Mouse (Mus musculus) kidney, adult 11 months (tissue): Measurements from ENCODE around the gene Slc7a4.
A peak's percentile ranks its signal among the peaks of the same experiment; 100 is the strongest.
"Not testable (repeated sequence)": the region's sequence is repeated elsewhere in the genome, so short reads cannot be mapped to it uniquely, and the experiment has no call there.

Experiments
- DNase-seq: peaks from one replicate; pipeline ENCODE4 v3.0.0; 2022

The Slc7a4 gene

DNA sequence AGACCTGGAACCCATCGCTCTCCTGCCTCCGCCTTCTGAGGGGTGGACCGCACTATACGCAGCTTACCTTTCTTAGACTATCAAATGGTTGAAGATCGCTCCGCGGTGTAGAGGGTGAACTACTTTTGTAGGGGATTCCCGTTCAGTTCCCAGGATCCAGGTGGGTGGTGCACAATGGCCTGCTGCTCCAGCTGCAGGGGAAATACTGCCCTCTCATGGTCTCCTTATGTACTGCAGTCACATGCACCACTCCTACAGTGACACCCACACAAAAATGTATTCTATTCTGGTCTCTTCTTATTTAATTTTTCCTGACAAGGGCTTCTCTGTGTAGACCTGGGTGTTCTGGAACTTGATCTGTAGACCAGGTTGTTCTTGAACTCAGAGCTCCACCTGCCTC lies at the start of gene Slc7a4:
Gene Slc7a4 (minus strand): TSS at position 151 of the 400 bp plus-strand sequence.
- DNase-seq: no peak

DNA sequence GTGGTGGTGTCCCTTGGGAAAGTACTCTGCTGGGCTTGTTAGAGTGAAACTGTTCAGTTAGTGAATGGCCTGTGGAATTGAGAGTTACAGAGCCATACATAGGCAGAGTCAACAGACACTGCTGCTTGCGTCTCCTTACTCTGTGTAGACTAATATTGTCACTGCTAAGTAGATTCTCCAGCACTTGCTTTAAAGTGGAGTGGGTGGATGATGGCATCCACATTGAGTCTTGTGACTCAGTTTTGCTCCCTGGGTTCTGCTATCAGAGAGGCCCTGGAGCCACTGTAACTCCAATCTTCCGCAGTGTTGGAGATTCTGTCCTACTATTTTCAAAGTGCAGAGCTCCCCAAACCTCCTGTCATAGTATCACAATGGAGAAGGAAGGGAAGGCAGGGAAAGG lies 49.6 kb upstream of the Slc7a4 start:
- DNase-seq: no peak

DNA sequence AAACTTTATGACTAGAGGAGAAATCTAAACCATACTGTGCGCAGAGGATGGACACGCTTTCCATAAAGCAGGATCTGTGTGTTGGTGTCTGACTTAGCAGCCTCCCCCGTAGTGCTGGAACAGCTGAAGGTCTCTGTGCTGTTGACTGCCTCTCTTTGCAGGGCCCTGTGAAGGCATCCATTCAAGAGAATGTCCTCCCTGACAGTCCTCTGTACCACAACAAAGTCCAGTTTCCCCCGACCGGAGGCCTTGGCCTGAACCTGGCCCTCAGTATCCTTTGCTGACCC lies 43.2 kb upstream of the Slc7a4 start:
- no peak for DNase-seq

DNA sequence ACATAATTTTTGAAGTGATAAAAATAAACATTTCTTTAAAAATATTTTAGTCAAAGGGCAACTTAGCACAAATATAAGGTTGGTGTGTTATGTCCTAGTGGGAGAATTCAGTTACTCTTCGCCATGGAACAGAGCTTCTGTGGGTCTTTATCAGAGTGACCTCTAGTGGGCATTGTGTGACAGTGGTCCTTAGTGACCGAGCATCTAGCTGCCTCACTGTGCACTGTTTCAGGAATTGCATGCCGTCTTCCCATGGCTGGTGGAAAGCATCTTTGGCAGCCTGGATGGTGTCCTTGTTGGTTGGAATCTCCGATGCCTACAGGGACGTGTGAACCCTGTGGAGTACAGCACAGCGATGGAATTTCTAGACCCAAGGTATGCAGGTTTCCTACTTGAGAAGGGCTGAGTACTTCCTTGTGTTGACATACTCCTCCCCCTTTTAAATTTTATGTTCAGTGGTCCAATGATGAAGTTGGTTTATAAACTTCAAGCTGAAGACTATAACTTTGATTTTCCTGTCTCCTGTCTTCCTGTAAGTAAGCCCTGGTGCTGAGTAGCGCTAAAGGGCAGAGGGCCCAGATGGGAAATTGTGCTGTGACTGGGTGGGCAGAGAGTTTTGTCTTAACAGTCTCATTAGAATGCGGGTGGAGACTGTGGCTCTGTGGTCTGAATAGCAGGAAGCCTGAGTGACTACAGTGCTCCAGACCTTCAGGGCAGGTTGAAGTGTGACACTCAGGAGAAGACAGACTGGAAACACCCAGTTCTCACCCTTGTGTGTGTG lies 42.7 kb upstream of the Slc7a4 start:
- no peak for DNase-seq

DNA sequence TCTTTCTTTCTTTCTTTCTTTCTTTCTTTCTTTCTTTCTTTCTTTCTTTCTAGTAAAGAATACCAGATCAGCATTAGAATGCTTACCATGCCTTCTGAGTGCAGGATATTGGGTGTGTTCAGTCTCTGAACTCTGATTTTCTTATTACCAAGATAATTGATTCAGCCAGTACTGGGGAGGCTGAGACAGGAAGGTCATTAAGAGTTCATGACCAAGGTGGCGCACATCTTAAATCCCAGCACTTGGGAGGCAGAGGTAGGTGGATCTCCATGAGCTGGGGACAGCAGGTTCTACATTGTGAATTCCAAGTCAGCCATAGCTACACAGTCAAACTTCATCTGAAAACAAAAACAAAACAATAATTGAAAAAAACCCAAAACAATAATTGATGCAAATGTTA lies 38.9 kb upstream of the Slc7a4 start:
- DNase-seq: no peak

DNA sequence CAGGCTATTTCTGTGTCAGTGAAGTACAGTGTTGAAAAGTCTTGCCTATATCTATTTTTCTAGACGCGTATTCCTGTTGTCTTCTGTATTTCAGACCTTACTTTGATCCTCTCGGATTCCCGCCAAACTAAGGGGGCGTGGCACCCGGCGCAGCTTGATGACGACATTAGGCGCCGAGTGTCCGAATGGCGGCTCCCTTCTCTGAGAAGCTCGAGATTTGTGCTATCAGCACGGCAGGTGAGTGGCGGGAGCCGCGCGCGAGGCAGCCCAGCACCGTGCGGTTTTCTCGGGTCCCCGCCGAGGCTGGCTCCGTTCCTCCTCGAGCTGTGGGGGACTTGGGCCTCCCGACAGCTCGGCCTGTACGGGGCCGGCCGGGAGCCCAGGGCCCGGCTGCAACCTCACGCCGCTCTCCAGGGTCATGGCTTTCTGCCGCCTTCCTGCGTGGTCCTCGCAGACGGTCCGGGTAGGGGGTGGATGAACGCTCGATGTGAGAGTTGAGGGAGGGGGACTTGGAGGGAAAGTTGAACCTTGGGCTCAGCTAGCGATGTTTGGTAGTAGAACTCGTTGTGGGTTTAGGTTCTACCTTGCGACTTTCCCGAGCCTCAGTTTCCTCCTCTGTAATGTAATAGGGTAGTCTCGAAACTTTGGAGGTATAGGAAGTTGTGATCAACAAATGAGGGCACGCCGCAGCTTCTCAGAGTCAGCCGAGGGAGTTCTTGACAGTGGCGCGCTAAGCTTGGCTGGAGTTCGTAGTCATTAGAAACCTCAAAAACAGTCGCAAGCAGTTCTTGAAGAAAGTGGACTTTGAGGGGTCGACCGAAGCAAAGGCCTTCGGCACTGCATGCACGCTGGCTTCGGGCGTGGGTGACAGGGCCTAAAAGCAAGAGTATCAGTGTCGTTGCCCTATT lies 36.4 kb upstream of the Slc7a4 start, which contains the start of gene Smpd4:
Gene Smpd4 (plus strand): TSS at position 157 of the 908 bp plus-strand sequence.
- peak; percentile 85 for DNase-seq

DNA sequence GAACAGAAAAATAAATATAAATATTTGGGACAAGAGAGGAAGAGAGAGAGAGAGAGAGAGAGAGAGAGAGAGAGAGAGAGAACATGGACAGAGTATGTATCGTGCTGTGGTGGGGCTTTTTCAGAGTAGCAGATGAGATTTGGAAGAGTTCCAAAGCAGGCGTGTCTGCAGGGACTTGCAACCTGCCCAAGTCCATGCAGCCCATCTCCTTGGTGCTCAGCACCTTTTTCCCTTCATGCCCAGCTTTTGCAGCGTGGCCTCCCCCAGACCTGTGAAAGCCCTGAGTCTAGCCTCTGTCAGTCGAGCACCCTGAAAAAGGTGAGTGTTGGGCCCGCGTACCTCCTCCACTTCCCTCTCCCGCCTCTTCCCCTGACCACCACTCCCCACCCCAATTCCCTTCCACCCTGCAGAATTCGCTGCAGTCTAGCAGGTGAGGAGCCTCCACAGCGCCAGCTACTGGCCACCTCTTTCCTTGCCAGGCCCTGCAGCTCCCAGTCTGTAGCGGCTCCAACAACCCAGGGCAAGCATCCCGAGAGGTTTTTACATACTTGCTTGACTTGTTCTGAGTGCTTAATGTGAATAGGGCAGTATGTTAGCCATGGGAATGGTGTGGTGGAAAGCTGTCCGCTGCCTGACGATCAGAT lies 35.0 kb upstream of the Slc7a4 start:
- peak; percentile 40 for DNase-seq

DNA sequence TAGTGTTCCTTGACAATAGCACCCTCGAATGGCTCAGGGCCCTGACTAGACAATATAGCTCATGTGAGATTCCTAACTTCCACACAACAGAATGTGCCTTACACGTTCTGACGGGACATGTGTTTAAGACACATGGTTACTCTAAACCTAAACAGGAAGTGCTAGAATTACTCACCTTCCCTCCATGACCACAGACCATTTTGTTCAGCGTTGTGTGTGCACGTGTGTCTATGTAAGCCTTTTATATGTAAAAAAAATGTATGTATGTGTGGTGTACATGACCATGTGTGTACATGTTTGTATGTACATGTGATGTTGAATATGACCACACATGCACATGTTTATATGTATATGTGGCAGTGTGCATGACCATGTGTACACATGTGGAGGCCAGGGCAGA lies 33.2 kb upstream of the Slc7a4 start:
- no peak for DNase-seq

DNA sequence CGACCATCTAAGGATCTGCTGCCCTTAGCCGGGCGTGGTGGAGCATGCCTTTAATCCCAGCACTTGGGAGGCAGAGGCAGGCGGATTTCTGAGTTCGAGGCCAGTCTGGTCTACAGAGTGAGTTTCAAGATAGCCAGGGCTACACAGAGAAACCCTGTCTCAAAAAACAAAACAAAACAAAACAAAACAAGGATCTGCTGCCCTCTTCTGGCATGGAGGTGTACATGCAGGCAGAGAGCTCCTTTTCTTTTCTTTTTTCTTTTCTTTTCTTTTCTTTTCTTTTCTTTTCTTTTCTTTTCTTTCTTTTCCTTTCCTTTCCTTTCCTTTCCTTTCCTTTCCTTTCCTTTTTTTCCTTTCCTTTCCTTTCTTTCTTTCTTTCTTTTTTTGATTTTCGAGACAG lies 31.7 kb upstream of the Slc7a4 start:
- DNase-seq: not testable (repeated sequence)

DNA sequence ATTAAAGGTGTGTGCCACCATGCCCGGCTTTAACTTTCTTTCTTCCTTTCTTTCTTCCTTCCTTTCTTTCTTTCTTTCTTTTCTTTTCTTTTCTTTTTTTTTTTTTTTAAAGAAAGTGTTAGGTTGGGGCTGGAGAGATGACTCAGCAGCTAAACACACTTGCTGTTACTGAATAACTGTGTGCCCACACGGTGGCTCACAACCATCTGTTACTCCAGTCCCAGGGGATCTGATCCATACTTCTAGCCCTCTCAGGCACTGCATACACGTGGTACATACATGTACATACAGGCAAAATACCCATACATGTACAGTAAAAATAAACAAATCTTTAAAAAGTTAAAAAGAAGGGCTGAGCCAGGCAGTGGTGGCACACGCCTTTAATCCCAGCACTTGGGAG lies 28.4 kb upstream of the Slc7a4 start:
- no peak for DNase-seq

DNA sequence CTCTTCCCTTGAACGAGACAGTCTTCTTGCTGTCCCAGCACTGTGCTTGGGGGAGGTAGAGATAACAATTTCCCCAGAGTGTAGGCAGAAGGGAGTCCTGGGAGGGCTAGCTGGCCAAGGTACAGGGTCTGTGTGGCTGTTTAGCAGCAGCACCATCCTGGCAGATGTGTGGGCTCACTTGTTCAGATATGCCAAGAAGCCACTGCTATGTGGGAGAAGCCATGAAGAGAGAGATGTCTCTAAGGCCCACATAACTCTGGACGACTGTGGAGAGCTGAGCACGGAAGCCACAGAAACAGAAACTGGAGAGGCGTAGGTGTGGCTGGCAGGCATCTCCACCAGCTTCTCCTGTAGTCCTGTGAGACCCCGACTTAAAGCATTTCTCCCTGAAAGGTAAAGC lies 22.7 kb upstream of the Slc7a4 start:
- no peak for DNase-seq

DNA sequence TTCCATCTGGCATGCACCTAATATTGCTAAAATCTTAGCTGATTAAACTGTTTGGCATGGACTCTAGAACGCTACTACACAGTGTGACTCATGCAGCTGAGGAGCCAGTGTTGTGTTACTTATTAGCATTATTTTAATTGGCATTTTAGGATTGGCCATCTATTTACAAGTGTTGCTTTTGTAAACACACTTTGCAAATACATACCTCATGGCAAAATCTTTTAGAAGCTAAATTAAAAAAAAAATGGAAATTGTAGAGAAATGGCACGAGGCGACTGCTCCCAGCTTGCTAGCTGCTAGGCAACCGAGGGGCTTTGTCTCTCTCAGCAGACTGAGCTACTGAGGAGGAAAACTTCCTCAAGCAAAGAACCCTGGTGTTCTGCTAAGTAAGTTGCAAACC lies 21.9 kb upstream of the Slc7a4 start:
- DNase-seq: no peak

DNA sequence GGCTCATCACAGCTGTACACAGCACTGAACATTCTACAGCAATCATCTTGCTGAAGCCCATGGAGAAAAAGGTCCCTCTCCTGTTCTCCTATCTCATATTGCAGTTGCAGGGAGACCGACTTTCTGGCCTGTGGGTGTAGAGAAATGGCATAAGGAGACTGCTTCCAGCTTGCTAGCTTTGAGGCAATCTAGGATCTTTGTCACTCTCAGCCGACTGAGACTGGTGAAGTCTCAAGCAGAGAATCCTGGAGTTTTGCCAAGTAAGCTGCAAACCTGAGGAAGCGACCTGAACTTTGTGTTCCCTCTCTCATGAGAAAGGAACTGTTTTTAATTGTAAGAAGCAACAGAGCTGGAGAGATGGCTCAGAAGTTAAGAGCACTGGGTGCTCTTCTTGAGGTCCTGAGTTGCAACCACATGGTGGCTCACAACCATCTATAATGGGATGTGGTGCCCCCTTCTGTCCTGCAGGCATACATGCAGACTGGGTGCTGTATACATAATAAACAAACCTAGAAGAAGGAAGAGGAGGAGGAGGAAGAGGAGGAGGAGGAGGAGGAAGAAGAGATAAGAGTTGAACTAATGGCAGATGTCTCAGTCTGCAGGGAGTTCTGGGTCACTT lies 18.0 kb upstream of the Slc7a4 start:
- no peak for DNase-seq

DNA sequence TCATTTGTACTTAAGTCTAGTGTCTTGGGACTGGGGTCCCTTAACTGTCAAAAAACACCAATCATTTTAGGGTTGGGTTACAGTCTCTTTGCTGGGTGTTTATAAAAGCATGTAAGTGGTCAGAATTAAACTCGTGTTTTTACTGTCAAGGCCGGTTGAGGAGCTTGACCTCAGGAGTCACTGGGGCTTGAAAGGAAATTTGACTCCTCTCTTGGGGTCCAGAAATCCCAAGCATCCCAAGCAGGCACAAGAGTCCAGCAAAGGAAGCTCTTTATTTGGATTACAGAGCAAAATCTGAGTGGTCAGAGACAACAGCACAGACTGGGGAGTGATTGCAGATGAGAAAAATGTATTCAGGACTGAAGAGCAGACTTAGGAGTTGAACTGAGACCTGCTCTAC lies 7.7 kb upstream of the Slc7a4 start:
- DNase-seq: no peak

DNA sequence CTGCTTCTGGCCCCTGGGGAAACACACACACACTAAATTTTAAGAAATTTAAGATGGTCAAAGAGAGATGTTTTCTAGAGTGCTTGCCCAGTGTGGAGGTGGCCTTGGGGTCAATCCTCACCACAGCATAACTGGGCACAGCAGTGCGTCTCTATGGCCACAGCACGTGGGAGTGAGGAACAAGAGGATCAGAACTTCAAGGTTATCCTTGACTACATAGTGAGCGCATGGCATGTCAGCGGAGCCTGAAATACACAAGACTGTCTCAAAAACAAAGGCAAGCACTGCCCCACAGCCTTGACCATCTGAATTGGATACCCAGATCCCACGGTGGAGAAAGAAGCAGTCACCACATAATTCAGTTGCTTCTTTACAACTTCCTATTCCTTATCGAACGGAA lies 1.5 kb upstream of the Slc7a4 start:
- DNase-seq: no peak

DNA sequence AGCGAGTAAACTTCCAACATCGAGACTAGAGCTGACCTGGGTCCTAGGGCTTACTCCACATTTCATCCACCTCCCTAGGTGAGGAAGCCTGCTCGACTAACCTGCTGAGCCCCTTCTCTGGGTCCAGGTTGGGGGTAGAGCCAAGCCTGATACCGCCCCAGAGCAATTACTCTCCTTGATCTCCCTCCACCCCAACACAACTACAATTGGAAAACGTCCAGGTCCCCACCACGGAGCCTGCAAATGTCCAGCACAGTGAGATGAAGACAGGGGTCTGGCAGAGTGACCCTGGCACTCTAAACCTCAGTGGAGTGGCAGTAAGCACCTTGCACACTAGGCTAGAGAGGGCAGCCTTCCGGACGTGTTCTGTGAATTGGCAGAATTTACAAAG lies 6.2 kb downstream of the Slc7a4 start:
- DNase-seq: no peak

DNA sequence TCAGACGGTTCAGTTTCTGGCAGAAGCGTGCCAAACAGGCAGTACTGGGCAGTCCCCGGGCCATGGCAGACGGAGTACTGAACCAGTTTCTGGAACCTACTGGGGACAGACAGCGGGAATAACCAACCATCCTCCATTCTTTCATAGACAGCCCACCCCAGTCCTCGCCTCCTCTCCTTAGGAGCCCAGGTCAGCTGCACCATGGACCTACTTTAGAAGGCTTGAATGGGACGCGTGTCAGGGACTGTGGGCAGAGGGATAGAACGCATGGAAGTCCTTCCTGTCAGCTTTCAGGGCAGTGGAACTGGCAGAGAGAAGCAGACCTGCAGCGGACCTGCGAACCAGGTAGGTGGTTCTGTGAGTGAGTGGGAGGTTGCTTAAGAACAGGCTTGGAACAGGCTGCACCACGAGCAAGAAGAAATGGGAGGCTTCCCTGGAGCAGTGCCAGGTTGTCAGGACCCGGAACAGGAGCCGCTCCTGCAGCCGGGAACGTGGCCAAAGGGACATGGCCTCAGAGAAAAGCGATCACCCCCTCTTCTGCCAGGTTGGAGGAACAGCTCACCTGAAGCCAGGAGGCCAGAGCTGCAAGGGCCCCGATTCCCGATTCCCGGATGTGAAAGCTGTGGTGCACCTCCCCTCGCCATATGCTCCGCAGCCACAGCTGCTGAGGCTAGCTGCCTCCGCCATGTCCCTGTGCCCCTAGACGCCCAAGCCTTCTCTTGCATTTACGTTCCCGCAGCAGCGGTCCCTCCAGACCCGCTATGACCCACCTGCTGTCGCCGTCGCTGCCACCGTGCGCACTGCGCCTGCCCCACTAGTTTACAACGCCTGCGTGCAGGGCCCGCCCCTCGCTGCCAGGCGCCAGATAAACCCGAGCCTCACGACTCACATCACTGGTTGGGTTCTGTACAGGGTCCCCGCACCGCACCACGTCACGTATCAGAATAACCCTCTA lies 6.9 kb downstream of the Slc7a4 start:
- DNase-seq: peak; percentile 62

DNA sequence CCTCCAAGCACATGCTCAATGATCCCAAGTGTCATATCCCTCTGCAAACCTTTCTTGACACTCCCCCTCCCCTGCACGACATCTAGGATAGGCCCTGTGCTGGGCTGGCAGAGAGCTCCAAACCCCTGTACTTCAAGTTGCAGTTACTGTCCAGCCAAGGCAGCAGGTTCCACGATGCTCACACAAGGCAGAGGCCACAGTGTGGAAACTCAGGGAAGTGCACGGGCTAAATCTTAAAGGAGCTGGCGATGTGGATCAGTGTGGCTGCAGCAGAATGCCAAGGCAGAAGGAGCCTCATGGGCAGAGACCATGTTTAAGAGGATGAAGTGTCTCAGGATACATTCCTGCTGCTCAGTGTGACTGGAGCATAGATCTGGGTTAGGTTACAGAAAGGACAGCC lies 16.8 kb downstream of the Slc7a4 start:
- no peak for DNase-seq

DNA sequence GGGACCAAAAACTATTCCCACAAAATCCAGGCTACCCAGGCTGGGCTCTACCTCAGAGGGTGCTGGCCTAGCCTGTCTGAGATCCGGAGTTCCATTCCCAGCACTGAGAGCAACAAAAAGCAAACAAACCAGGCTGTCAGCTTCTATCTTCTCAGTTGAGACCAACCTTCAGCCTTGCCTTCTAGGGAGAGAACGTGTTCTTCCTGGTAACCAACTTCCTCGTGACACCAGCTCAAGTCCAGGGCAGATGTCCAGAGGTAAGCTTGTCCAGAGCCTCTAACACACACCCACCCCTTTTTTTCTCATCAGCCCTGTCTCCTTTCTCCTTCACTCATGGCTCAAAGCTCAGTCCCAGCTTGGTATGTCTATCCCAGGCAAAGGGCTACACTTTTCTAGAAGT lies 18.2 kb downstream of the Slc7a4 start:
- no peak for DNase-seq

DNA sequence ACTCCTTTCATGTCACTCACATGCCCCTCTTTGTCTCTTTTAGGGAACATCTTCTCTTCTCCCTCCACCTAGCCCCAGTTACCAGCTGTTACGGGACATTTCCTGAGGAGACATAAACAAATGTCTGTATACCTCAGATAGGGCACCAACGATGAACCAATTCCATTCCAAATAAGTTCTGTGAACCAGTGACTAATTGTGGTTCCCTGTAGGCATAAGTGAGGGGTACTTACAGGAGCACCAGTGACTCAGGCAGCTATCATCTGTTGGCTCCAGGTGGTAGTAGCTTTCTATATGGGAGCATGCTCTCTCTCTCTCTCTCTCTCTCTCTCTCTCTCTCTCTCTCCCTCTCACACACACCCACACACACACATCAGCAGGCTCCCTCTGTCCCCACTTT lies 18.8 kb downstream of the Slc7a4 start:
- no peak for DNase-seq

DNA sequence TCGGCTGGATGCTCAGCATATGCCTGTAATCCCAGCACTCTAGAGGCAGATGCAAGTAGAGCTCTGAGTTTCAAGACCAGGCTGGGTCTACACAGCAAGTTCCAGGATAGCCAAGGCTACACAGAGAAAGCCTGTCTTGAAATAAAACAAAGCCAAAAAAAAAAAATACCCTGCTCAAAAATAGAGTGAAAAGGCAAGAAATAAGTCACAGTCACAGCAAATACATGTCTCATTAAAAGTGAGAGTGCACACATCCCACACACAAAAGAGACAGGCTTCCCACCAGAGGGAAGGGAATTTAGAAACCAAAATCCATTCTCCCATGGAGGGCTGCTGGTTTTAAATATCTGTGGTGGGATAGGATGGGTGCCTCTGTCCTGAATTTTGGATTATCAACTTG lies 19.4 kb downstream of the Slc7a4 start:
- no peak for DNase-seq

DNA sequence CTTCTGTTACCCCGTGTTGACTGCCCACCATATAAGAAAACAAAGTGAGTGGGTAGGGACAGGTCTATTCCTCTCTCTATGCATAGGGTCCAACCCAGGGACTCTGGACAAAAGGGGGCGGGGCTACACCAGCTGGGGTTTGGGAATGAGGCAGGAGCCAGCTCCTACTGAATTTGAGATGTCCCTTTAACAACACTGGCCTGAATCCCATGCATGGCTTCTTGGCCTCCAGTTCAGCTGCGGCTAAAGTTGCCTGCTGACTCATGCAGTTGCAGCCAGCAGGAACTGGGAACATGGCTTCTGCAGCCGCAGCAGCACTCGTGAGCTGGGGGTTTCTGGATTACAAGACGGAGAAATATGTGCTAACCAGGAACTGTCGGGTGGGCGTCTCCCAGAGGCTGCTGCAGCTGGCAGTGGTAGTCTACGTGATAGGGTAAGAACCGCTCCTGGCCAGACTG lies 21.2 kb downstream of the Slc7a4 start, which contains the start of gene P2rx6:
Gene P2rx6 (plus strand): TSS at position 135 of the 458 bp plus-strand sequence.
- no peak for DNase-seq
